Mouse (Mus musculus): ENCODE measurements around the gene Kit.
A peak's percentile ranks its signal among the peaks of the same experiment; 100 is the strongest.

The Kit gene

GRCm38 (mm10) chr5:75647046-75647445 lies 72.3 kb downstream of the Kit start:
- DNase-seq, result no peak

- DNase-seq, result no peak
Observed at GRCm38 (mm10) chr5:75650566-75650965, 75.8 kb downstream of the Kit start.

- no peak for DNase-seq
Observed at GRCm38 (mm10) chr5:75653431-75653830, 78.7 kb downstream of the Kit start.

GRCm38 (mm10) chr5:75658575-75658974 lies 83.9 kb downstream of the Kit start:
- no peak for DNase-seq

- no peak for DNase-seq
Observed at GRCm38 (mm10) chr5:75660342-75660741, 85.6 kb downstream of the Kit start.

GRCm38 (mm10) chr5:75662466-75662865 lies 87.8 kb downstream of the Kit start:
- DNase-seq, result no peak

GRCm38 (mm10) chr5:75663768-75664167 lies 89.1 kb downstream of the Kit start:
- no peak for DNase-seq

GRCm38 (mm10) chr5:75667083-75667482 lies 92.4 kb downstream of the Kit start:
- DNase-seq, result no peak

- no peak for DNase-seq
Observed at GRCm38 (mm10) chr5:75671136-75671788, 96.5 kb downstream of the Kit start.

GRCm38 (mm10) chr5:75676024-75676423 lies 101.3 kb downstream of the Kit start:
- DNase-seq, result no peak

GRCm38 (mm10) chr5:75679896-75680295 lies 105.2 kb downstream of the Kit start:
- no peak for DNase-seq

- DNase-seq, result no peak
Observed at GRCm38 (mm10) chr5:75695162-75695809, 120.6 kb downstream of the Kit start.

GRCm38 (mm10) chr5:75696960-75697359 lies 122.2 kb downstream of the Kit start:
- DNase-seq, result no peak

- DNase-seq, result no peak
Observed at GRCm38 (mm10) chr5:75698556-75698955, 123.8 kb downstream of the Kit start.

- DNase-seq, result no peak
Observed at GRCm38 (mm10) chr5:75699081-75699480, 124.4 kb downstream of the Kit start.

- no peak for DNase-seq
Observed at GRCm38 (mm10) chr5:75699516-75699915, 124.8 kb downstream of the Kit start.

- DNase-seq, result no peak
Observed at GRCm38 (mm10) chr5:75701662-75702061, 126.9 kb downstream of the Kit start.

GRCm38 (mm10) chr5:75702080-75702479 lies 127.4 kb downstream of the Kit start:
- no peak for DNase-seq

- peak; percentile 42 for DNase-seq
Observed at GRCm38 (mm10) chr5:75704584-75705175, 130.0 kb downstream of the Kit start.

GRCm38 (mm10) chr5:75705421-75705820 lies 130.7 kb downstream of the Kit start:
- no peak for DNase-seq

All from embryo, embryonic 11 days (tissue).